Mouse (Mus musculus): ENCODE measurements around the gene Ap5z1.

The Ap5z1 gene

GRCm38 (mm10) chr5:142439911-142440432, 23.8 kb upstream of the Ap5z1 start:
- DNase-seq (ENCODE audit: low read depth, low spot score), result peak; percentile 66

DNA sequence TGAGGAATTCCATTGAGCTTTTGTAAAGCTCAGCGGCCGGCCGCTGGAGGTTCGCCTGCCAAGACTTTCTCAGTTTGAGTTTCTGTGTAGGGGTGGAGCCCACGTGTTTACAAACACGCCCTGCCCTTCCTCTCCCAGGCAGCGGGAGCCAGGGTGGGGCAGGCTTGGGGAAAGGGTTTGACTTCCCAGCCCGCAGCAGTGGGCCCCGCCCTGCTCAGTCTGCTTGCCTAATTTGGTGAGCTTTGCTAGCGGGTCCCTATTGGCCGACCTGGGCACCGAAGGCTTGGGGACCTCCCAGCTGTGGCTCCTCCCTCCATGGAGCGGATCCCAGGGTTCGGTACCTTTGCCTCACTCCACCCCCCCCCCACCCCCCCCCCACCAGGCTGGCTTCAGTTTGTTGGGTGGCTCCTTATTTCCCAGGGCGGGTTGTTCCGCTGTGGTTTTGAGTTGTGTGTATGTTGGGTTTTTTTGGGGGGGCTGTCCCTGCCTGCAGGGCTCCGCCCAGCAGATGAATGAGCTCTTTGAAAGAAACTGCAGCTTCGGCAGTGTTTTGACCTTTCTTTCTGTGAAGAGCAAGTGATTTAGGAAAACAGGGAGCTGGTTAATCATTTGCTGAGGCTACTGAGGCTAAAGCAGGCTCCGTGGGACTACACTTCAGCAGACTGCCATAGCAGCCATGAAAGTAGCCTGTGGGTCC, 23.1 kb upstream of the Ap5z1 start:
- peak; percentile 98 for DNase-seq (ENCODE audit: low read depth, low spot score)

DNA sequence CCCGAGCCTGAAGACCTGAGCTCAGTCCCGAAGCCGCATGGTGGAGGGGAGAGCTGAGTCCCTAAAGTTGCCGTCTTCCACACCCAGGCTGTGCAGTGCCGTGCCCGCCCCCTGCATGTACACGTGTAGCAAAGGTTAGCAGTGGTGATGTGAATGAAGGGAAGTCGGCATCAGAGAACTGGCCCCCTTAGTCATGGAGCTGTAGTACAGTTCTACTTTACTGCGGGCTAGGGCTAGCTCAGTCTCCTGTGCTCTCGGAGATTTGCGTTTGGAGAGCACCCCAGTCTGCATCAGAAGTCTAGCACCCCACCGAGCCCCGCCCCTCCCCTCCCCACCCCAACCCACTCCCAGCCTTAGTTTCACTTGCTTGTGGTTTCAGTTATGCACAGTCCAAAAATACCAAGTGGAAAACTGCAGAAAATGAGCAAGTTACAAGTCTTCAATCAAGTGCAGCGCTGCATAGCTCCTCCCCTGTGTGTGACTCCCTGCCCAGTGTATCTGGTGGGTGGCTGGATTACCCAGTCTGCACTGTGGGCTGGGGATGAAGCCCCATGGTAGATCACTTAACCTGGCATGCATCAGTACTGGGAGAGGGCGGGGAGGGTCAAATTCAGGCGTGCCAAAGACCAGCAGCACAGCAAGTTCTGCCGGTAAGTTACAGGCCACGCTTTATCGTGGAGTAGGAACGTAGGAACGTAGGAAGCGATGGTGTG, 22.3 kb upstream of the Ap5z1 start:
- DNase-seq (ENCODE audit: low read depth, low spot score), result peak; percentile 85

GRCm38 (mm10) chr5:142442045-142442440, 21.7 kb upstream of the Ap5z1 start:
- peak; percentile 52 for DNase-seq (ENCODE audit: low read depth, low spot score)

DNA sequence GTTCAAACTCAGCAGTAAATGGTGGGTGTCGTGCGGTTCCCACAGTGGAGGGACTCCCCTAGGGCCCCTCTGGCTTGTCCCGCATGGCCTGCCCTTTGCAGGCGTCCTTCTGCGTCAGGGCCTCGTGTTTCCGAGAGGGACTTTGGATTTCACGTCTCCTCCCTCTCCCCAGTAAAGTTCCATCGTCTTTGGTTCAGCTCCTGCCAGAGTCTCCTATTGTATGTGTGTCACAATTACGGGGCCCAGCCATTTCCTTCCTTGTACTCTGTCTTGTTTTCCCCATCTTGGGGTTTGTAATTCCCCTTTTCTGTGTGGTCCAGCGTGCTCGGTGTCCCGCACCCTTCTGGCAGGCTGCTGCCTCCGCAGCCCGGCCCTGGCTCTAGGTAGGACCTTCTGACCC, 20.2 kb upstream of the Ap5z1 start:
- DNase-seq (ENCODE audit: low read depth, low spot score), result no peak

DNA sequence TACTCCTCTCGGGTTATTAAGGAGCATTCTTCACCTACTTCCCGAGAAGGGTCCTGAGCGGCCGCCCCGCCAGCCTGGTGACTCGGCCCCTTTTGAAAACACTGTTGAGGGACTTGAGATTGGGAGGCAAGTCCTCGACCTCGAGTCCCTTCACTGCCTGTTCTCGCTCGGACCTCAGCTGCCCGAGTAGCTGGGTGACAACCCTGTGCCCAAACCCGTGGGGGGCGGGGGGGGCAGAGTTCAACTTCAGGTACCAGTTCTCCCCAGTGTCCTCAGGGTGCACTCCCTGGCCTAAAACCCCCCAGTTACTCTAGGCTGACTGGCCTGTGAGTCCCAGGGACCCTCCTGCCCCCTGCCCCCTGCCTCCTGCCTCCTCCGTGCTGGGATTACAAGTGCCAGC, 19.8 kb upstream of the Ap5z1 start:
- DNase-seq (ENCODE audit: low read depth, low spot score), result no peak

GRCm38 (mm10) chr5:142444791-142445531, 18.8 kb upstream of the Ap5z1 start:
- peak; percentile 59 for DNase-seq (ENCODE audit: low read depth, low spot score)

GRCm38 (mm10) chr5:142445709-142446108, 18.0 kb upstream of the Ap5z1 start:
- peak; percentile 39 for DNase-seq (ENCODE audit: low read depth, low spot score)

- peak; percentile 89 for DNase-seq (ENCODE audit: low read depth, low spot score)
Measured at GRCm38 (mm10) chr5:142448076-142448475, 15.7 kb upstream of the Ap5z1 start.

- DNase-seq (ENCODE audit: low read depth, low spot score), result no peak
Measured at GRCm38 (mm10) chr5:142448623-142449022, 15.1 kb upstream of the Ap5z1 start.

DNA sequence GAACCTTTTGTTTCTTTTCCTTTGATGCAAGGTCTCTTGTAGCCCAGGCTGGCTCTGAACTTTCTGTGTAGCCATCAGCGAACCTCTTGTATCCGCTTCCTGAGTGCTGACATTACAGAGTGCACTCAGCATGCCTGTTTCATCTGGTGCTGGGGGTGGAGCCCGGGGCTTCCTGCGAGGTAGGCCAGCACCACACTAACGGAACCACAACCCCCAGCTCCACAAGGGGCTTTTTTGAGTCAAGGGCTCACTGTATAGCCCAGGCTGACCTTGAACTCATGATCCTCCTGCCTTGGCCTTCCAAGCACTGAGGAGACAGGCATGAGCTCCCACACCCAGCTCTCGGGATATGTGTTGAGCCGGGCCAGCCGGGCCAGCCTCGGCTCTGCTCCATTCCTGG, 12.9 kb upstream of the Ap5z1 start:
- no peak for DNase-seq (ENCODE audit: low read depth, low spot score)

DNA sequence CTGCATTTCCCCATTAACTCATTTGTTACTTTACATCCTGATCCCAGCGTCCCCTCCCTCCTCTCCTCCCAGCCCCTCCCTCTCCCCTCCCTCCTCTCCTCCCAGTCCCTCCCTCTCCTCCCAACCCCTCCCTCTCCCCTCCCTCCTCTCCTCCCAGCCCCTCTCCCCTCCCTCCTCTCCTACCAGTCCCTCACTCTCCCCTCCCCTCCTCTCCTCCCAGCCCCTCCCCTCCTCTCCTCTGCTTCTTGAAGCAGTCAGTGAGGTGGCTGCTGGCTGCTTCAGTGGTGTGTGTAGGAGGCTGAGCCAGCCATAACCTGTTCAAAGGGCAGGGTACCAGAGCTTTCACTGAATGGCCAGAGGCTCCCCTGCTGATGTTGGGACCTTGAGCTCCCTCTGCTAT, 12.0 kb upstream of the Ap5z1 start:
- DNase-seq (ENCODE audit: low read depth, low spot score), result no peak

- DNase-seq (ENCODE audit: low read depth, low spot score), result no peak
Measured at GRCm38 (mm10) chr5:142453742-142454141, 10.0 kb upstream of the Ap5z1 start.

GRCm38 (mm10) chr5:142456318-142456717, 7.4 kb upstream of the Ap5z1 start:
- DNase-seq (ENCODE audit: low read depth, low spot score), result no peak

GRCm38 (mm10) chr5:142457345-142457744, 6.4 kb upstream of the Ap5z1 start:
- no peak for DNase-seq (ENCODE audit: low read depth, low spot score)

DNA sequence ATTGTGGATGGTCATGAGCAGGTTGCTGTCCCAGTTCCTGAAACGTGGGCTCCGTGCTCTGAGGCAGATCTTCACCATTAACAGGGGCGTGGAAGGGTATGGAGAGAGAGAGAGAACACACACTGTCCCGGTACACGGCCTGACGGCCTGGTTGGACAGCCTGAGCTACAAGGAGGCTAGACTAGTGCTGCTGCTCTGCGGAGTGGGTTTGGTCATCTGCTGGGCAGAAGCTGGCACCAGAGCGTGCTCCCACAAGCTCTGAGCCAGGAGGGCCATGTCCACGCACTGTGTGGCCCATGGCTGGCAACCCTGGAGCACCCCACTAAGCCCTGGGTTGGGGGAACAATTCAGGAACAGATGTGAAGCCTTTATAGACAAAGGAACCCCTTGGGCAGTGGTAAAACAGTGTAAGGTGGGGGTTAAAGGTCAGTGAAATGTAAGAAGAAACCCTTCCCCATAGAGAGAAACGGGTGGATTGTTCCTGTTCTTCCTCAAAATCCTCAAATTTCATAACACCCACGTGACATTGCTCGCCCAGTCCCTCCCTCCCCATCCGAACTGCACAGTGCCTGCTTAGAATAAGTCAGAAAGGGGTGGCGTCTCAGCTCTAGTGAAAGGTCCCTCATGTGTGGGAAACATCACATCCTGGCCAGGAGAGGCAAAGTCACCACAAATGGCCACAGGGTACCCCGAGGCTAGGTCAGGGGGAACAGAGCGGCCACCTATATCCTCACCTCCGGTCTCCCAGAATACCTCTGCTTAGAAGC, 4.8 kb upstream of the Ap5z1 start:
- no peak for DNase-seq (ENCODE audit: low read depth, low spot score)

- DNase-seq (ENCODE audit: low read depth, low spot score), result no peak
Measured at GRCm38 (mm10) chr5:142459834-142460233, 3.9 kb upstream of the Ap5z1 start.

- DNase-seq (ENCODE audit: low read depth, low spot score), result no peak
Measured at GRCm38 (mm10) chr5:142461942-142462640, 1.7 kb upstream of the Ap5z1 start.

DNA sequence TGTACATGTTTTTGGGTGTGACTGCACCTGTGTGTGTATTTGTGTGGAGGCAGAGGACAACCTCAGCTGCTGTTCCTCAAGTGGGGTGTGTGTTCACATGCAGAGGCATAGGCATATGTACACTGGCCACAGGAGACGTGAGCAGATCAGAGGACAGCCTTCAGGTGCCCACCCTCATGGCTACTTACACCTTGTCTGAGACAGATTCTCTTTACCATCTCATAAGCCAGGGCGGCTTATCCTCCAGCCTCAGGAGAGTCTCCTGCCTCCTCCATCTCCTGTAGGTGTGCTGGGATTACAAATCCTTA, 1.1 kb upstream of the Ap5z1 start:
- no peak for DNase-seq (ENCODE audit: low read depth, low spot score)

GRCm38 (mm10) chr5:142463011-142463410, 733 bp upstream of the Ap5z1 start:
- DNase-seq (ENCODE audit: low read depth, low spot score), result no peak

GRCm38 (mm10) chr5:142468375-142468774, 4.6 kb downstream of the Ap5z1 start:
- DNase-seq (ENCODE audit: low read depth, low spot score), result no peak

Measured in CD4-positive helper T cell, adult 2 months (primary cell).